Mouse (Mus musculus) urinary bladder, postnatal 4 days (tissue): ENCODE results near the gene Tapbp.

ENCODE experiments used
- DNase-seq, 2 experiments: peaks; one replicate each; pipeline ENCODE4 v3.0.0; 2021 to 2022; ENCODE audit warnings: low spot score in 2 of 2

Tapbp gene

DNA sequence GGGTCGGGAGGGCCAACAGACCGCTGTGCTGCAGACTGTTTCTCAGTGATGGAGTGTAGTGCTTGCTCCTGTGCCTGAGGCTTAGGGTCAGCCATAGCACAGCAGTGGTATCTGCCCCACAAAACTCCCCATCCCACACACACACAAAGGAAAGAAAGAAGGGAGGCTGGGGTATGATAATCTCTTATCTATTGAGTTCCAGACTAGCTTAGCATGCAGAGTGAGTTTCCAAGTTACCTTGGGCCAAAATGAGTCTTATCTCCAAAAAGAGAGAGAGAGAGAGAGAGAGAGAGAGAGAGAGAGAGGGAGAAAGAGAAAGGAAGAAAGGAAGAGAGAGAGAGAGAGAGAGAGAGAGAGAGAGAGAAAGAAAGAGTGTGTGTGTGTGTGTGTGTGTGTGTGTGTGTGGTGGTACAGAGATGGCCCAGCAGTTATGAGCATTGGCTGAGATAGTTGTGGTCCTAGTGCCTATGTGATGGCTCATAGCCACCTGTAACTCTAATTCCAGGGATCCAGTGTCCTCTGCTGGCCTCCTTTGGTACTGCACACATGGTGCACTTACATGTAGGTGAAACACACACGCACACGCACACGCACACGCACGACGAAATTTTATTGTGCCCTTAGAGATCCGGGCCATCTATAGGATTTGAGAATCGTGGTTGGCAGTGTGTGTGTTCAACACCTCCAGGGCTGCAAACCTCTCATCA, 9.0 kb downstream of the Tapbp start:
- peak in 1 of 2 experiments; percentile 62 for DNase-seq

- DNase-seq = peak in 1 of 2 experiments; percentile 58
Observed at GRCm38 (mm10) chr17:33925406-33926116, 9.9 kb downstream of the Tapbp start.

DNA sequence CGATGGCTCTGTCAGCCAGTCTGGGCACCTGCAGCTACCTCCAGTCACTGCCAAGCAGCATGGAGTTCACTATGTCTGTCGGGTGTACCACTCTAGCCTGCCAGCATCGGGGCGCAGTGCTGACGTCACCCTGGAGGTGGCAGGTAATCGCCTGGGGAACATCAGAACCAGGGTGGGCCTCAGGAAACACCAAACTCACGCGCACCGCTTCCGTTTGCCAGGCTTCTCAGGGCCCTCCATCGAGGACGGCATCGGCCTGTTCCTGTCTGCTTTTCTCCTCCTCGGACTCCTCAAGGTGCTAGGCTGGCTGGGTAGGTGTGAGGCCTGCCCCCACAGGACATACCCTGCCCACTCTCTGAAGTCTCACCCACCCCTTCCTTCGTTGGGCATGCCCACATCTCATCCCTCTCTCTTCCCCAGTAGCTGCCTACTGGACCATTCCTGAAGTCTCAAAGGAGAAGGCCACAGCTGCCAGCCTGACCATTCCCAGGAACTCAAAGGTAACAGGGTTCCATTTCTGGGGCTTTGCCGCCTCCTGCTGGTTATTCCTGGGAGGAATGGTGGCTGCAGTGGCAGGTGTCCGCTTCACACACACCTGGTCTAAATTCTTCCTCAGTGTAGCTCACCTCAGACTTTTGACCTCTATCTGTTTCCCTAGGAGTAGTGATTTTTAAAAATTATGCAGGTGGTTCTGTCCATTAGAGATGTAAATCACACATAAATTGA, 10.7 kb downstream of the Tapbp start:
- DNase-seq = peak in 1 of 2 experiments; percentile 59

GRCm38 (mm10) chr17:33928251-33928947, 12.7 kb downstream of the Tapbp start:
- no peak for DNase-seq

DNA sequence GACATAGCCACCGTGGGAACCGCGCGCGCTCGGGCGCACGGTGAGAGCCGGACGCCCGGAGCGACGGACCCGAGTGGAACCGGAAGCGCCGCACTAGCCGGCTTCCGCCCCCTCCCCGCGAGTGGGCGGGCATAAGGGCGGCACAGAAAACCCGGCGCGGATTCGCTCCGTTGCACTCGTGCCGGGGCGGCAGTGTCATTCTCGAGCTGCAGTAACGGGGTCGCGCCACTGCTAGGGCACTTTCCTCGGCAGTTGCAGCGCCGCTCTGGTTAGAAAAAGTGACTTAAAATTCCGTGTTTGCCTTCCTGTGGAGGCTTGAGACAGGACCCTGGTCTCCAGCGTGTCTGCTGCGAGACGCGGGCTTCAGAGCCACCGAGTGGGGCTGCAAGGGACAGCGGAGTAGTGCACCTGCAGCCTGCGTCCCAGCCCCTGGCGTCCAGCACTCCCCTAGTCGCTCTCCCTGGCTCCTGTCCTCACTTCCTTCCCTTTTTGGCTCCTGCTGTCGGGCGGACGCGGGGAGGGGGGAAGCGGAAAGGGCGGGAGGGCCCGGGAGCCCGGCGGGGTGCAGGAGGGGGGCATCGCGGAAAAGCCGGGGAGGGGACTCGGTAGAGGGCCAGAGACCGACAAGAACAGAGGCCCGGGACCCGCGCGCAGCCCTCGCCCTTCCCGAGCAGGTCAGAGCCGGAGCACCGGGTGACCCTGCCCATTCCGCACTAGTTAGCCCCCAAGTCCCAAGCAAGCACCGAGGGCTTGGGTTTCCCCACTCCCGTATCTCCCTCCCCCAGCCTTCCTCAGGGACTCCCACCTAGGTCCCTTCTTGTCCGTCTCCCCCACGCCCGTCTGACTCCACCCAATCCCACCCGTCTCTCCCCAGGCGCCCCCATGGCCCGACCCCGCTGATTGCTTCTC, 13.9 kb downstream of the Tapbp start, which contains the start of gene Rgl2:
TSS of gene Rgl2 (plus strand) at position 173 of the 909 bp plus-strand sequence.
- peak; percentile 91 to 95 for DNase-seq

DNA sequence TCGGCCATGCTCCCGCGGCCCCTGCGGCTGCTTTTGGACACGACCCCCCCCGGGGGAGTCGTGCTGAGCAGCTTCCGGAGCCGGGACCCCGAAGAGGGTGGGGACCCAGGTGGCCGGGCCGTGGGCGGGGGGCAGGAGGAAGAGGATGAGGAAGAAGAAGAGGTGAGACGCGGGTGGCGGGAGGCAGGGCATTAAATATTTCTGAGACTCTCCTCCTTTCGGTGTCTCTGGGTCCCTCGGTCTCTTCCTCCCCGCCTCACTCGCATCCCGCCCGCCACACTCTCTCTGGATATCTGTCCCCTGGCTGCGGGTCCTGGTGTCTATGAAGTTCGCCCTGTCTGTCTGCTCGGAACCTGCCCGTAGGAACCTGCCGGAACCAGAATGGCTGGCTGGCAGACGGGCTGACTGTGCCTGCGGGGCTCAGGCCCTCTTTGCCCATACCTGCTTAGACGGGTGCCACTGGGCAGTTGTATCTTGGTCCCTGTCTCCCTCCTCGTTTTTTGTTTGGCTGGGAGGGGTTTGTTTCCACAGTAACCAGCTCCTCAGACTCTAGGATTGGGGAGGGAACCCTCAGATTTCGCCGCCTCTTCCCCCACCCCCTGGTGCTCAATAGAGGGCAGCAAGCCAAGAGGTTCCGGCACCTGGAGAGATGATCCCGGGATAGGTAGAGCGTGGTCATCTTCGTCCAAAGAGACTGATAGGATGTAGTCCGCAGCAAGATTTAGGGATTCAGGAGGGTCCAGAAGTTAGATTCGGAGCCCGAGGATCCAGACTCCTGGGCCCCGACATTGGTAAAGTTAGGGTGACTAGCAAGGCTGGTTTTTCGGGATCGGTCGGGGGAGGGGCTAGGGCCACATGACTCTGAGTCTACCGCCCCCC, 14.8 kb downstream of the Tapbp start:
- DNase-seq = peak; percentile 55 to 64

DNA sequence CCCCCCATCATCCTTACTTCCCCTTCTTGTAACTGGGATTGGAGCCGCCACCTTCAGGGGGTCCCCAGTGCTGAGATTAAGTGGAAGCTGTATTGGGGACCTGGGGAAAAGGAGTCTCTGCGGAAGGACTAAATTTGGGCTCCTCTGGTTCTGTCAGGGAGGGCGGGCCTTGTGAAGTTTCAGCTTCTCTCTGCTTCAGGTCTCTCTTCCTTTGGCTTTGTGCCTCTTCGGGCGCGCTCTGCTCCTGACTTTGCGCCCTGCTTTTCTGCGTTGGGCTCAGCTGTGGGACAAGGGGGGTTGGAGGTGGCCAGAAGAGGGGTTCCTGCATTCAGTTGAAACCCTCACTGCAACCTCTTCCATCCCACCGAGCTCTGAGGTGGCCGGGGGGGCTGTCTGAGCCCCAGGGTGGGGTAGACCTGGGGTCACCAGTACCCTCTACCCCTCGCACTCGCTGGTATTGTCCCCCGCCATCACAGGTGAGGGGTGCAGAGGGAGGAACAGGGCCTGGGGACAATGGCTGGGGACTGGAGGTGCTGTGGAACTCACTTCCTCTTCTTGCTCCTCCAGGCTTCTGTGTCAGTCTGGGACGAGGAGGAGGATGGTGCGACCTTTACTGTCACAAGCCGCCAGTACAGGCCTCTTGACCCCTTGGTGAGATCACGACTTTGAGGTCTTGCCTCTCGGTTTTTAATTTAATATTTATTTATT, 15.6 kb downstream of the Tapbp start:
- no peak for DNase-seq

- DNase-seq = no peak
Observed at GRCm38 (mm10) chr17:33931947-33932346, 16.2 kb downstream of the Tapbp start.

DNA sequence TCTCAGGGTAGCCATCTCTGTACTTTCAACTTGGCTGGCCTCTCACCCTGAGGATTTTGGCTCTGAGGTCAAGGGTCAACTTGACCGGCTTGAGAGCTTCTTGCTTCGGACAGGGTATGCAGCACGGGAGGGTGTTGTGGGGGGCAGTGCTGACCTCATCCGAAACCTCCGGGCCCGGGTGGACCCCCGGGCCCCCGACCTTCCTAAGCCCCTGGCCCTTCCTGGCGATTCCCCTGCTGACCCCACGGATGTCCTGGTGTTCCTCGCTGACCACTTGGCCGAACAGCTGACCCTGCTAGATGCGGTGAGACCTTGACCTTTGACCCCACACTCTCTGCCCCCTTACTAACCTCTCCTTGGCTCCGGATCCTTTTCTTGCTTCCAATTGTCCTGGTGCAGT, 16.7 kb downstream of the Tapbp start:
- no peak for DNase-seq

GRCm38 (mm10) chr17:33932970-33933369, 17.3 kb downstream of the Tapbp start:
- no peak for DNase-seq

- no peak for DNase-seq
Observed at GRCm38 (mm10) chr17:33935422-33936055, 19.8 kb downstream of the Tapbp start.

DNA sequence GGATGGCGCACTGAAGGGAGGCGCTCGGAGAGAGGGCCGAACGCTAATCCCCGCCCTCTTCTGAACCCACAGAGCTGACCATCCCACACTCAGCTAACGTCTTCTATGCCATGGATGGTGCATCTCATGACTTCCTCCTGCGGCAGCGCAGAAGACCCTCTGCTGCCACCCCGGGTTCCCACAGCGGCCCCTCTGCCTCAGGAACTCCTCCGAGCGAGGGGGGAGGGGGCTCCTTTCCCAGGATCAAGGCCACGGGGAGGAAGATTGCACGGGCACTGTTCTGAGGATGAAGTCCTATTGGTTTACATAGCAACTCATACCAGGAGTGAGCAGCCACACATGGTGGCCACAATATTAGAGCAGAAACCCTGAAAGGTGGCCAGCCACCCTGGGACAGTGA, 21.3 kb downstream of the Tapbp start:
- DNase-seq = no peak

GRCm38 (mm10) chr17:33938783-33939182, 23.1 kb downstream of the Tapbp start:
- DNase-seq = no peak

DNA sequence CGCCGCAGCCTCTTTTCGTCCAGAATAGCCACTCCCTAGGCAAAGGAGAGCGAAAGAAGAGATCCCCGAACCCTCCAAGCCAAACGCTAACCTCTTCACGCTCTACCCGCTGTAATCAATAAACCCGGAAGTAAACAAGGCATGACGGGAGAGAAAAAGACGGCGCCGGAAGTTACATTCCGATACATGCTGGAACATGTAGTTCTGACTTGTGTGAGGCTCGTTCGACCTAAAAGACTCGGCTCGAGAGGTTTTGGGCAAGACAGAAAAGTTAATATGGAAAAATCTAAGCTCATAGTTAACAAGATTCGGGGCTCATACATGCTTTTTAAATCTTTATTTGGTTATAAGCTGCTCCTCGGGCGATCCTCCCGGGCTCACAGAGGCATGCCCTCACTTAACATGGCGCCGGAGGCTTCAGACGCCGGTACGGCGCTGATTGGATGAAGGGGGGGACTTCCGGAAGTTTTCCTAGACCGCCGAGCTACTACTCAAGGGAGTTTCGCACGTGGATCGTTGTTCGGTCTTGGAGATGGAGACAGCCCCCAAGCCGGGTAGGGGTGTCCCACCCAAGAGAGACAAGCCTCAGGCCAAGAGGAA, 24.6 kb downstream of the Tapbp start, which contains the start of the genes Pfdn6 and Wdr46:
TSS of gene Pfdn6 (minus strand) at position 138 of the 600 bp plus-strand sequence.
TSS of gene Wdr46 (plus strand) at position 455 of the 600 bp plus-strand sequence.
- DNase-seq = peak; percentile 72 to 87

DNA sequence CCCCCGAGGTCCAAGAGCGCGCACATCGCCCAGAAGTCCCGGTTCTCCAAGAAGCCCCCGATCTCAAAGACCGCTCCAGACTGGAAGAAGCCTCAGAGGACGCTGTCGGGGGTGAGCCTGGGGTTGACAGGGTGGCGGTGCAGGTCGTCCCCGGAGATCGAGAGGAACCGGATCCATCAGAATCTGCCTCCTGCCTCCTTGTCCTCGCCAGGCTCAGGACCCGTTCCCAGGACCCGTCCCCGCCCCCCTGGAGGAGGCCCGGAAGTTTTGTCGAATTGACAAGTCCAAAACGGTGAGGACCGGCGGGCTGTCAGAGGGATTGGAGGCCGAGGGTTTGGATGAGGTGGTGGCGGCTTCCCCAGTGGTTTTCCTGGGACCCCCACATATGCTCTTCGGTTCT, 25.3 kb downstream of the Tapbp start:
- DNase-seq = no peak

DNA sequence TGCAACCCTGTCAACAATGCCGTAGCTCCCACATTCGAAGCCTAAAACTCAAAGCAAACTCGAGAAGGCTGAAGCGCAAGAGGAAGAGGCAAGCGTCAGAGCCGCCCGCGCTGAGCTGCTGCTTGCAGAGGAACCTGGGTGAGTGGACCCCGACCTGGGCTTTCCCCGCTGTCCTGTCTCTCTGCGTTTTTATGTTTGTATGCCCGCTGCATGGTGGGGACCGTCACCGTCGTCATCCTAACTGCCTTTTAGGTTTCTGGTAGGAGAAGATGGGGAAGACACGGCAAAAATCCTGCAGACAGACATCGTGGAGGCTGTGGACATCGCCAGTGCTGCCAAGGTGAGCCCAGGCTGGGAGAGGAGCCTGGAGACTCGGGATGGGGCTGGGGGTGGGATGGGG, 25.7 kb downstream of the Tapbp start:
- no peak for DNase-seq

DNA sequence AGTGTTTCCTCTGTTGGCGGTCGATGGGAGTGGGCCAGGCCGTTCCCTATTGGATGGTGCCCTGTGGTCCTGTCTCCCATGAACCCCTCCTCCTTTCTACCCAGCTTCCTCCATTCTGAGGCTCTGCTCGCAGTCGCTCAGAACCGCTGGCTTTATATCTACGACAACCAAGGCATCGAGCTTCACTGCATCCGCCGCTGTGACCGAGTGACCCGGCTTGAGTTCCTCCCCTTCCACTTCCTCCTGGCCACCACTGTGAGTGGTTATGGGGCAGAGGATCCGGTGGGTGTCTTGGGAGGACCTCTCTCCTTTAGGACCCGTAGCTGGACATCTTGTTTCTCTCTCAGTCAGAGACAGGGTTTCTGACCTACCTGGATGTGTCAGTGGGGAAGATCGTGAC, 27.8 kb downstream of the Tapbp start:
- DNase-seq = no peak

- no peak for DNase-seq
Observed at GRCm38 (mm10) chr17:33947430-33948089, 31.9 kb downstream of the Tapbp start.
